Mouse (Mus musculus): ENCODE data around the gene Mapkapk2. TPM values are rescaled to one million over a fixed set of nuclear protein-coding genes. Genes with fewer than 3 reads are reported as not detected.

The Mapkapk2 gene
- polyA plus RNA-seq, 1 experiment from 2014 or later, result 35.2 TPM

GRCm38 (mm10) chr1:131043636-131044035 is 54.0 kb downstream of the Mapkapk2 start:
- Histone ChIP-seq H3K9ac (ENCODE audit: low read length) (no peak overlapping the region), H3K4me1 (ENCODE audit: control insufficient read depth, insufficient read depth, low read length) (no peaks in the 10 kb centered on the region), H3K4me2 (ENCODE audit: low read length) (no peak overlapping the region), H3K36me3 (ENCODE audit: control insufficient read depth, insufficient read depth, low read length) (no peaks in the 10 kb centered on the region), H3K27me3 (replicated peaks; ENCODE audit: control insufficient read depth, insufficient read depth, low read length) (no peaks in the 10 kb centered on the region), H3K4me3 (ENCODE audit: low read depth, low read length) (no peak overlapping the region), H3K27ac (ENCODE audit: low read depth, low read length) (no peak overlapping the region), H3K9me3 (replicated peaks; ENCODE audit: control insufficient read depth, low read length) (no peaks in the 10 kb centered on the region)
- DNase-seq (ENCODE audit: low spot score) (no peak), ATAC-seq (no peak)
- 92% methylated on average over 4 of the region's 4 CpGs for WGBS

GRCm38 (mm10) chr1:131042721-131043120 is 54.9 kb downstream of the Mapkapk2 start:
- H3K4me1 ChIP-seq (ENCODE audit: control insufficient read depth, insufficient read depth, low read length), result no peaks in the 10 kb centered on the region
- no peak overlapping the region for H3K4me3 ChIP-seq (ENCODE audit: low read depth, low read length)
- H3K9me3 ChIP-seq (replicated peaks; ENCODE audit: control insufficient read depth, low read length), result no peaks in the 10 kb centered on the region
- no peak overlapping the region for H3K9ac ChIP-seq (ENCODE audit: low read length)
- no peak for DNase-seq (ENCODE audit: low spot score)
- H3K36me3 ChIP-seq (ENCODE audit: control insufficient read depth, insufficient read depth, low read length), result no peaks in the 10 kb centered on the region
- no peaks in the 10 kb centered on the region for H3K27me3 ChIP-seq (replicated peaks; ENCODE audit: control insufficient read depth, insufficient read depth, low read length)
- ATAC-seq, result no peak
- no peak overlapping the region for H3K4me2 ChIP-seq (ENCODE audit: low read length)
- WGBS, result 92% methylated on average over 3 of the region's 3 CpGs
- no peak overlapping the region for H3K27ac ChIP-seq (ENCODE audit: low read depth, low read length)

- Histone ChIP-seq H3K27ac (ENCODE audit: low read depth, low read length) (no peak overlapping the region), H3K27me3 (replicated peaks; ENCODE audit: control insufficient read depth, insufficient read depth, low read length) (no peaks in the 10 kb centered on the region), H3K36me3 (ENCODE audit: control insufficient read depth, insufficient read depth, low read length) (no peaks in the 10 kb centered on the region), H3K4me2 (ENCODE audit: low read length) (no peak overlapping the region), H3K9ac (ENCODE audit: low read length) (no peak overlapping the region), H3K4me1 (ENCODE audit: control insufficient read depth, insufficient read depth, low read length) (no peaks in the 10 kb centered on the region), H3K9me3 (replicated peaks; ENCODE audit: control insufficient read depth, low read length) (no peaks in the 10 kb centered on the region; the same call in 1 of the 2 replicates), H3K4me3 (ENCODE audit: low read depth, low read length) (no peak overlapping the region)
- WGBS, result 48% methylated on average over 2 of the region's 2 CpGs
- DNase-seq (ENCODE audit: low spot score) (no peak), ATAC-seq (no peak)
These were observed 55.4 kb downstream of the Mapkapk2 start for GRCm38 (mm10) chr1:131042263-131042662.

- Histone ChIP-seq H3K4me2 (ENCODE audit: low read length) (no peak overlapping the region), H3K4me3 (ENCODE audit: low read depth, low read length) (no peak overlapping the region), H3K4me1 (ENCODE audit: control insufficient read depth, insufficient read depth, low read length) (no peaks in the 10 kb centered on the region), H3K36me3 (ENCODE audit: control insufficient read depth, insufficient read depth, low read length) (no peaks in the 10 kb centered on the region), H3K9ac (ENCODE audit: low read length) (no peak overlapping the region), H3K27ac (ENCODE audit: low read depth, low read length) (no peak overlapping the region), H3K27me3 (replicated peaks; ENCODE audit: control insufficient read depth, insufficient read depth, low read length) (no peaks in the 10 kb centered on the region), H3K9me3 (replicated peaks; ENCODE audit: control insufficient read depth, low read length) (no peaks in the 10 kb centered on the region; the same call in 1 of the 2 replicates)
- DNase-seq (ENCODE audit: low spot score), result no peak
- WGBS, result 94% methylated on average over 5 of the region's 5 CpGs
- no peak for ATAC-seq
These were observed 58.1 kb downstream of the Mapkapk2 start for GRCm38 (mm10) chr1:131039479-131039878.

- DNase-seq (ENCODE audit: low spot score), result no peak
- no peak overlapping the region for H3K4me3 ChIP-seq (ENCODE audit: low read depth, low read length)
- ATAC-seq, result no peak
- H3K9ac ChIP-seq (ENCODE audit: low read length), result no peak overlapping the region
- H3K4me2 ChIP-seq (ENCODE audit: low read length), result no peak overlapping the region
- no peaks in the 10 kb centered on the region for H3K27me3 ChIP-seq (replicated peaks; ENCODE audit: control insufficient read depth, insufficient read depth, low read length)
- no peaks in the 10 kb centered on the region for H3K4me1 ChIP-seq (ENCODE audit: control insufficient read depth, insufficient read depth, low read length)
- H3K36me3 ChIP-seq (ENCODE audit: control insufficient read depth, insufficient read depth, low read length), result no peaks in the 10 kb centered on the region
- H3K27ac ChIP-seq (ENCODE audit: low read depth, low read length), result no peak overlapping the region
- no peaks in the 10 kb centered on the region; the same call in 1 of the 2 replicates for H3K9me3 ChIP-seq (replicated peaks; ENCODE audit: control insufficient read depth, low read length)
- WGBS, result 89% methylated on average over 10 of the region's 10 CpGs
These were observed 59.1 kb downstream of the Mapkapk2 start for GRCm38 (mm10) chr1:131038415-131039017.

GRCm38 (mm10) chr1:131038001-131038400 is 59.6 kb downstream of the Mapkapk2 start:
- Histone ChIP-seq H3K27ac (ENCODE audit: low read depth, low read length) (no peak overlapping the region), H3K9me3 (replicated peaks; ENCODE audit: control insufficient read depth, low read length) (no peaks in the 10 kb centered on the region; the same call in 1 of the 2 replicates), H3K27me3 (replicated peaks; ENCODE audit: control insufficient read depth, insufficient read depth, low read length) (no peaks in the 10 kb centered on the region), H3K4me3 (ENCODE audit: low read depth, low read length) (no peak overlapping the region), H3K36me3 (ENCODE audit: control insufficient read depth, insufficient read depth, low read length) (no peaks in the 10 kb centered on the region), H3K4me2 (ENCODE audit: low read length) (no peak overlapping the region), H3K4me1 (ENCODE audit: control insufficient read depth, insufficient read depth, low read length) (no peaks in the 10 kb centered on the region), H3K9ac (ENCODE audit: low read length) (no peak overlapping the region)
- ATAC-seq (no peak), DNase-seq (ENCODE audit: low spot score) (no peak)
- 96% methylated on average over 5 of the region's 5 CpGs for WGBS

- no peak overlapping the region for H3K27ac ChIP-seq (ENCODE audit: low read depth, low read length)
- no peak overlapping the region for H3K4me3 ChIP-seq (ENCODE audit: low read depth, low read length)
- no peaks in the 10 kb centered on the region for H3K4me1 ChIP-seq (ENCODE audit: control insufficient read depth, insufficient read depth, low read length)
- H3K9ac ChIP-seq (ENCODE audit: low read length), result no peak overlapping the region
- ATAC-seq, result no peak
- no peak overlapping the region for H3K4me2 ChIP-seq (ENCODE audit: low read length)
- H3K36me3 ChIP-seq (ENCODE audit: control insufficient read depth, insufficient read depth, low read length), result no peaks in the 10 kb centered on the region
- 65% methylated on average over 3 of the region's 3 CpGs for WGBS
- no peaks in the 10 kb centered on the region for H3K27me3 ChIP-seq (replicated peaks; ENCODE audit: control insufficient read depth, insufficient read depth, low read length)
- H3K9me3 ChIP-seq (replicated peaks; ENCODE audit: control insufficient read depth, low read length), result no peaks in the 10 kb centered on the region
- DNase-seq (ENCODE audit: low spot score), result no peak
These were observed 66.4 kb downstream of the Mapkapk2 start for GRCm38 (mm10) chr1:131031267-131031666.

GRCm38 (mm10) chr1:131030261-131030660 is 67.4 kb downstream of the Mapkapk2 start:
- H3K4me2 ChIP-seq (ENCODE audit: low read length), result no peak overlapping the region
- no peak overlapping the region for H3K9ac ChIP-seq (ENCODE audit: low read length)
- 49% methylated on average over 7 of the region's 7 CpGs for WGBS
- no peaks in the 10 kb centered on the region for H3K36me3 ChIP-seq (ENCODE audit: control insufficient read depth, insufficient read depth, low read length)
- H3K4me1 ChIP-seq (ENCODE audit: control insufficient read depth, insufficient read depth, low read length), result no peaks in the 10 kb centered on the region
- H3K27me3 ChIP-seq (replicated peaks; ENCODE audit: control insufficient read depth, insufficient read depth, low read length), result no peaks in the 10 kb centered on the region
- no peaks in the 10 kb centered on the region for H3K9me3 ChIP-seq (replicated peaks; ENCODE audit: control insufficient read depth, low read length)
- H3K27ac ChIP-seq (ENCODE audit: low read depth, low read length), result no peak overlapping the region
- DNase-seq (ENCODE audit: low spot score) (peak; percentile 11), ATAC-seq (no peak)
- H3K4me3 ChIP-seq (ENCODE audit: low read depth, low read length), result no peak overlapping the region

GRCm38 (mm10) chr1:131029215-131029614 is 68.4 kb downstream of the Mapkapk2 start:
- H3K4me1 ChIP-seq (ENCODE audit: control insufficient read depth, insufficient read depth, low read length), result no peaks in the 10 kb centered on the region
- no peak overlapping the region for H3K9ac ChIP-seq (ENCODE audit: low read length)
- no peaks in the 10 kb centered on the region for H3K27me3 ChIP-seq (replicated peaks; ENCODE audit: control insufficient read depth, insufficient read depth, low read length)
- no peaks in the 10 kb centered on the region for H3K9me3 ChIP-seq (replicated peaks; ENCODE audit: control insufficient read depth, low read length)
- WGBS, result 94% methylated on average over 3 of the region's 3 CpGs
- DNase-seq (ENCODE audit: low spot score) (no peak), ATAC-seq (no peak)
- no peak overlapping the region for H3K27ac ChIP-seq (ENCODE audit: low read depth, low read length)
- H3K36me3 ChIP-seq (ENCODE audit: control insufficient read depth, insufficient read depth, low read length), result no peaks in the 10 kb centered on the region
- no peak overlapping the region for H3K4me3 ChIP-seq (ENCODE audit: low read depth, low read length)
- no peak overlapping the region for H3K4me2 ChIP-seq (ENCODE audit: low read length)

All from forebrain, embryonic 14.5 days (tissue).